Mouse (Mus musculus): ENCODE measurements around the gene Psme1.

DNA sequence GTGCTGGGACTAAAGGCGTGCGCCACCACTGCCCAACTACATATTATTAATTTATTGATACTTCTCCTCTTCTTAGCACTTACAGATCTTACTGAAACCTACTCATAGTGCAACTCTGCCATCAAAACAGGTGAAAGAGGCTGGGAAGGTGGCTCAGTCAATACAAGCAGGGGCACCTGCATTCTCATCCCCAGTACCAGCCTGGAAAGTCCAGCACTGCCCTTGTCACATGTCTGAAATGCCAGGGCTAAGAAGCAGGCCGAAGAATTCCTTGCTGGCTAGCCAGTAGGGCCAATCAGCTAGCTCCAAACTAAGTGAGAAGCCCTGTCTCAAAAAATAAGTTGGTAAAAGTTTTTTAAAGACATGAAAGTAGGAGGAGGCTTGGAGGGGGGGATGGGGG is 20.3 kb upstream of the Psme1 start:
- TF ChIP-seq ZC3H11A (IDR thresholded peaks at IDR 0.05; ENCODE audit: borderline replicate concordance, low read depth, low read length): no peak
- TF ChIP-seq ZNF384 (IDR thresholded peaks at IDR 0.05; ENCODE audit: low read depth, low read length): no peak
- no peak for TF ChIP-seq MAFK (IDR thresholded peaks at IDR 0.05; ENCODE audit: insufficient read depth, low read depth, low read length)
- TF ChIP-seq HCFC1 (IDR thresholded peaks at IDR 0.05; ENCODE audit: borderline replicate concordance, insufficient read depth, low read length): no peak
- TF ChIP-seq CHD2 (IDR thresholded peaks at IDR 0.05; ENCODE audit: low read depth, low read length): no peak
